Mouse (Mus musculus): ENCODE results near the gene Rnaseh2a.

Rnaseh2a gene

GRCm38 (mm10) chr8:84965731-84966291 is 3.8 kb downstream of the Rnaseh2a start:
- DNase-seq, result peak; percentile 95 to 97

DNA sequence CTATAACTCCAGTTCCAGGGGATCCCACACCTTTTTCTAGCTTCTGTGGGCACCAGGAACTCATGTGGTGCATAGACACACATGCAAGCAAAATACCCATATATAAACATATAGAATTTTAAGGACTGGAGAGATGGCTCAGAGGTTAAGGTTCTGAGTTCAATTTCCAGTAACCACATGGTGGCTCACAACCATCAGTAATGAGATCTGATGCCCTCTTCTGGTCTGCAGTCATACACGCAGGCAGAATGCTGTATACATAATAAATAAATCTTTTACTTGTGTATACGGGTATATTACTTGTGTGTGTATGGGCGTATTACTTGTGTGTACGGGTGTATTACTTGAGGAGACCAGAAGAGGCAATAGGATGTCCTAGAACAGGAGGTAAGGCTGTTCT is 5.6 kb downstream of the Rnaseh2a start:
- no peak for DNase-seq

DNA sequence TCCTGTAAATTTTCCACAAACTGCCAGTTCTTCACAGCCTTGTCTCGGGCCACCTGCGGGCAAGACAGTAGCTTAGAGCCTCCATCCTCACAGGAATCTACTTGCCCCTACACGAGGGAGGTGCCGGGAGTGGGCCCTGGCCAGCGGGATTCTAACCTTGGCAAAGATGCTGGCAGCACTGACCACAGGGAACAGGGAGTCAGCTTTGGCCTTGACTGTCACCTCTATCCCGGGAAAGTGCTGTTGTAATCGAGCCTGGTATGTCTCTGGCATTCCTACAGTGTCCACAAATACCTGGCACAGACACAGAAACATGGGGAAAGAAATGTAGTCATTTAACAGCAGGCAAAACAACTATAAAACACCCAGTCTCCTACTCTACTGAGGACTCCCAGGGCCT is 9.8 kb downstream of the Rnaseh2a start:
- DNase-seq, result no peak

DNA sequence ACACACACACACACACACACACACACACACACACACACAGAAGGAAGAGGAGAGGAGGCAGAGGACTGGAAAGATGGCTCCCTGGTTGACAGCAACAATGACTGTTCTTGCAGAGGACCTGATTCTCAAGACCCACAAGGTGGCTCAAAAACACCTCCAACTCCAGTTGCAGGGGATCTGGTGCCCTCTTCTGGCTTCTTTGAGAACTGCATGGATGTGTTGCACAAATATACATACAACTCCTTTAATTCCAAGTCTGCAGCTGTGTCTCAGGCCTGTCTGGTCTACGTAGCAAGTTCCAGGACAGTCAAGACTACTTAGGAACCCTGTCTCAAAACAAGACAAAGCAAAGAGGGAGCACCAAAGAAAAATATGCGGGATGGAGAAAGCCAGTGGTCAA is 12.8 kb downstream of the Rnaseh2a start:
- peak in 1 of 2 experiments; percentile 76 for DNase-seq

DNA sequence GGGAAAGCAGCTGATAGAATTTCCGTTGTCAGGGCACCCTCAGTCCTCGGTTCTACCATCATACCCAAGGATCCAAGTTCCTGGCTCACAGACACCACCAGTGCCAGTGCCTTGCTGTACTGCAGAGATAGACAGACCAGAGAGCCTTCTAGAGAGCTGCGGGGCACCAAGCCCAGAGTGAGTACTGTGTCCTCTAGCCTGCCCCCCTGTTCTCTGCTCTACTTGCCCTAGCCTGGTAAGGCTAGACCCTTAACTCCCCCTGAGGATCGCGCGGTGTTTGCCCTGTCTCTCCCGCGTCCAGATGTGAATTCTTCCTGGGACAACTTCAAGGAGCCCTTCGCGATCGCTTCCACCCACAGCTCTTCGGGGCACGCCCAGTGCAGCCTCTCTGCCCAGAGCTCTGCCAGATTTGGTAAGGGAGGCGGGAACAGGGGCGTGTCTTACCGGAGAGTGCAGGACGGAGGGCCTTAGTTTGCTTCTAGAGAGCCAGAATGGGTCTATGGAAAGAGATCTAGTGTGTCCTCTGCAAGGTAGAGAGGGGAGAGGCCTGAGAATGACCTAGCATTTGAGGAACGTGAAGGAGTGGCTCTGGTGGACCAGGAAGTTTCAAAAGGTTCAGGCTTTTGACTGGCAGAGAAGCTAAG is 16.8 kb downstream of the Rnaseh2a start:
- peak; percentile 60 to 64 for DNase-seq

GRCm38 (mm10) chr8:84949753-84950152 is 19.8 kb downstream of the Rnaseh2a start:
- no peak for DNase-seq

GRCm38 (mm10) chr8:84947241-84947545 is 22.4 kb downstream of the Rnaseh2a start:
- DNase-seq, result peak; percentile 44 to 60

GRCm38 (mm10) chr8:84946528-84947240 is 22.9 kb downstream of the Rnaseh2a start, which contains the start of gene Rtbdn:
Rtbdn (plus strand) TSS chr8:84946991.
- DNase-seq, result no peak

GRCm38 (mm10) chr8:84945633-84946527 is 23.7 kb downstream of the Rnaseh2a start:
- no peak for DNase-seq

GRCm38 (mm10) chr8:84945235-84945632 is 24.3 kb downstream of the Rnaseh2a start:
- no peak for DNase-seq

DNA sequence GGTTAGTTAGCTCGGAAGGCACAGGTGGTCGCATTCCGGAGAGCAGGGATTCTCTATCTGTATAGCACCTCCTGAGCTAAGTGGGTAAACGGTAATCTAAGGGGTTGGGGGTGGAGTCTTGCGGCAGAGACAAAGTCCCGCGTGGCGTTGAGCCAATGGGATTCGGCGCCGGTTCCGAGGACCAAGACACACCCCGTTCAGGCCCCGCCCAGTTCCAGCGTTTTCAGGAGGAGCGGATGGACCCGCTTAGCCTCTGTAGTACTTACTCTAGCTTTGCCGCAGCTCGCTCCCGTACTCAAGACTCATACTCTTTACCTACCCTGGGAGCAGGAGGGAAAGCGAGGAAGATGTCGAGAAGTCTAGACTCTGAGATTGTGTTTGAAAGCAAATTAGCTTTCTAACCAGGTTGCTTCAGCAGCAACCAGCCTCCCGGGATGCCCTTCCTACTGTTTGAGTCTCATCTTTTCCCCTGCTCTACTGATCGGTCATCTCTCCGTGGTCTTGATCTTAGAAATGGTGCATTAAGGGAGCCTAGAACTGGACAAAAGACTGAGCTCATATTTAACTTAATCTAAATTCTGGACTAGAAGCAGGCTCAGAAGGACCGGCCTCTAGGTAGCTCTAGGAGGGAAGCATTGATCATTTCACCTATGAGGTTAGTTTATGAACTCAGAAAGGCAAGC is 24.9 kb downstream of the Rnaseh2a start:
- DNase-seq, result peak in 1 of 2 experiments; percentile 46

DNA sequence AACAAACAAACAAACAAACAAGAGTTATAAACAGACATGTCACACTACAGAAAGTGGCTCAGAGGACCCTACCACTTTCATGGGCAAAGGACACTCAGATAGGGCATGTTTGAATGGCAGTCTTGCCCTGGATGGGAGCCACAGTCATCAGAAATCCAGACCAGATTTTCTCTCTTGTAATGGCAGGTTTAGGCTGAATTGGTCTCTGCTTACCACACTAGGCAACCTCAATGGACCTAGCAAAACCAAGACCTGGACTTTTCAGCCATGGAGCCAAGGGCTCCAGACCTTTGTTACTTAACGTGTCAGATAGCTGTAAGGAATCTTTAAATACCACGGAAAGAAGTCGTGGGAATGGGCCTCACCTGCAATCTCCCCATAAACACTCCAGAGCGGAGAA is 25.9 kb downstream of the Rnaseh2a start:
- DNase-seq, result no peak

DNA sequence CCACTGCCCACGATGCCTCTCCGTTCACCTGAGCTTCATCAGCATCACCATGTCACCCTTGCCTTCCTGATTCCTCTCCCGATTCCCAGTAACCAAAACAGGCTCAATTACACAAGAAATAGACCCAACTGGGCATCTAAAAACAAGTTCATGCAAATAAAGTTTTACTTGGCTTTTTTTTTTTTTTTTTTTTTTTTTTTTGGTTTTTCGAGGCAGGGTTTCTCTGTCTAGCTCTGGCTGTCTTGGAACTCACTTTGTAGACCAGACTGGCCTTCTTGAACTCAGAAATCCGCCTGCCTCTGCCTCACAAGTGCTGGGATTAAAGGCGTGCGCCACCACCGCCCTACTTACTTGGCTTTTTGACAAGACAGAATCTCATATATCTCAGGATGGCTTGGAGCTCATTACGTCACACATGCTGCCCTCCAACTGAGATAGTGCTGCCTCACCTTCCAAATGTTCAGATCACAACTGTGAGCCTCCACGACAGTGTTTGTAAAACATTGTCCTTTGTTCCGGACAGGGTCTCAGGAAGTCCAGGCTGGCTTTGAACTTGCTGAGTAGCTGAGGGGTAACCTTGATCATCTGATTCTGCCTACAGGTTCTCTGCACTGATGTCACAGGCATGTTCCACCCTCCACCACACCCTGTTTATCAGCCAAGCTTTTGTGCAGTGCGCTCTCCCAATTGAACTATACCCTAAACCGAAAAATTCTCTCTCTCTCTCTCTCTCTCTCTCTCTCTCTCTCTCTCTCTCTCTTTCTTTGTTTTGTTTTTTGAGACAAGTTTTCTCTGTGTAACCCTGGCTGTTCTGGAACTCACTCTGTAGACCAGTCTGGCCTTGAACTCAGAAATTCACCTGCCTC is 31.7 kb downstream of the Rnaseh2a start:
- no peak for DNase-seq

DNA sequence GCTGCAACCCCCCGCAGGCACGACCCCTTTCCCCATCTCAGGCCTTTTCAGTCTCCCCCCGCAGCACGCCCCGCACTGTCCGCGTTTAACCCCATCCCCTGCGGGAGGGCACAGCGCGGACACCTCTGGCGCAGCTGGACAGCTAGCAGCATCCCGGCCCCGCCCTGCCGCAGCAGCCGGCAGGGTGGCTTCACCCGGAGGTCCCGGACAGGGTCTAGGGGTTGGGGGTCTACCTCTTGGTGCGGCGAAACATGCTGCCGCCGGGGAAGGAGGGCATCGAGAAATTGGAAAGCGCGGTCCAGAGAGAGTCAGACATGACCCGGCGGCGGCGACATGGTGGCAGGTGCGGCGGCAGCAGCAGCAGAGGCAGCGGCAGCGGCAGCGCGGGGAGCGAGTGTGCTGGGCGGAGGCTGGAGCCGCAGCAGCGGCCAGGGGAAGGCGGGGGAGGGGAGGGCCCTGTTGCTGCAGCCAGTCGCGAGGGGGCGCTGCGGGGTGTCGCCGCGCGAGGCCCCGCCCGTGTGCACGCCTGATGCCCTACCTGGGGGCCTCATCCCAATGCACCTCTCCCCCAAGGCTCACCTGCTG is 32.5 kb downstream of the Rnaseh2a start, which contains the start of gene Mast1:
Gene Mast1 (minus strand): TSS at position 398 of the 585 bp plus-strand sequence.
- peak; percentile 62 to 74 for DNase-seq

DNA sequence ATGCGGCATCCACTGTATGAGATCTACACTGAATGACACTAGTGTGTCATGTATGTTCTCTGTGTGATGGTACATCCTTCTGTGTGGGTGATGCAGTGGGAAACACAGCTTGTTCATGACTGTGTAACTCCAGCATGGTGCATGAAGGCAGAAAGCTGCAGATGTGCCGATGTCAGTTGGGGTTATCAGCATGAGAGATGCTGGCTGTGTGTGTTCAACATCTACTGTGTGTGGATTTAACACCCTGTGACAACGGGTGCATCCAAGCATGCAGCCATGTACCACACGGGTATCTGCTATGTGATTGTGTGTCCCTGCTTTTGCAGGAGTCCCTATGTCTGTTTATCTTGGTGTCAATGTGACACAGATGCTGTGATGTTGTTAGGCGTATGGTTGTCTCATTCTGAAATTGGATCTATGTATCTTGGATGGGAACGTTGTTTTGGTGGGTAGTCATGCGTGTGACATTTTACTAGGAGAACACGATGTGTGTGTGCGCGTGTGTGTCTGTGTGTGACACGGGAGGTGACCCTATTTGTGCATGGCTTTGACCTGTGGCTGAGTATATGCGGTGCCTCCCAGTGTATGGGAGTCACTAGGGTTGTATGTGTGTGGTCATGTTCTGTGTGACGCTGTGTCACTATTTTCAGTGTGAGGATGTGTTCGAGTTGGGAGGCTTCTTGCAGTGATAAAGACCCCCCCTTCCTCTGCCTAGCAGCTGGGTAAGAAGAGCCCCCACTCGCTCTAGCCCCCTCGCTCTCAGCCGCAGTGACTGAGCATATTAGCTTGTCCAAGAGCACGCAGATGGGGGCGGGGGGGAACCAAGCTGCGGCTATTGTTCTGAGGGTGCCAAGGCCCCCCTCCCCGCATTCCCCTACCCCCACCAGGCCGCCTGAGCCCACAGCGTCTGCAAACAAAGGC is 33.3 kb downstream of the Rnaseh2a start:
- no peak for DNase-seq

DNA sequence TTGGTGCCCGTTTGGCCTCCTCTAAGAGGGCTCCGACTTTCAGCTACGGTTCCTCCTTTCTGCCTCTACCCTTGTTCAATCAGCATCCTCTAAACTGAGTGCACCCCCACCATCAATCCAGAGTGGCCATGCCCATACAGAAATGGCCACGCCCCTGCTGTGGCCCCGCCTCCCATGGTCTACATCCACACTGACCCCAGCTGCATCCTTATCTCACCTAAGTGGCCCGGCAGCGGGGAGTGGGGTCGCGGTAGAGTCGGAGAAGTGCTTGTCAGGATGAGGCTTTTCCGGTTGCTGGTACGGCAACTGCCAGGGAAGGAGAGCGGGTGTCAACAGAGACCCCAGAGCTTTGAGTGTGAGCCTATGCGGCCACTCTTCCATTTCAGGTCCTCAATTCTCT is 34.1 kb downstream of the Rnaseh2a start:
- DNase-seq, result no peak

- no peak for DNase-seq
Measured at GRCm38 (mm10) chr8:84934860-84935259, 34.7 kb downstream of the Rnaseh2a start.

DNA sequence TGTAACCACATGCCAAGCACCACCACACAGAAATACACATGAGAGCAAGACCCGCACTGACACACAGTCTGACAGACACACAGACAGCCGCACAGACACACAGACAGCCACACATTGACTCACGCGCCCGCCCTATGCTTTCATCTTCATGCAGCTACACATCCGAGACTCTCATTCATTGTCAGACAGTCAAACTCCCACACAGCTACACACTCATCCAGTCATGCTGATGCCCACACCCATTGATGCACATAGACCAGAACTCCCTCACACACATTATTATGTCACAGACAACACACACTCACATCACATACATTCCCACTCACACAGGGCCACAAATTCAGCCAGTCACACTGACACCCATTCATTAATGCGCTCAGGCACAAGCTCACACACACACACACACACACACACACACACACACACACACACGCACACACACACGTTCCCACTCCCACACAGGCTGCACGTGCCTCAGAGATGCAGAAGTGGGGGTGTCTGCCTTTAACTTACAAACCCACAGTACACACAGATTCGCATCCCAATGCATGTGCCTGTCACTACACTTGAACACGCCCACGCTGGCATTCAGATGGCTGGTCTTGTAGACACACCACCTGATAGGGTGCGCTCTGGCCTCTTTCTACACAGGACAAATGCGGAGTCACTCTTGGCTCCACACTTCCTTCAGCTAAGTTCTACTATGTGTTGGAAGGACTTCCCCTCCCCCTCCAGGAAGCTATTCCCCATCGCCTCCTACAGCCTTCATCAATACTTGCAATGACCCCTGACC is 35.6 kb downstream of the Rnaseh2a start:
- DNase-seq, result no peak

- no peak for DNase-seq
Measured at GRCm38 (mm10) chr8:84930582-84930981, 39.0 kb downstream of the Rnaseh2a start.
